8 mouse cellular contexts compared by ENCODE assay signal in genomic region chr4:119172919-119173650, GRCm38 (mm10). TPM values are rescaled to one million over a fixed set of nuclear protein-coding genes. Genes with fewer than 3 reads are reported as not detected.
DNase-seq lines count a peak whose midpoint lies in the region; ATAC-seq and TF ChIP-seq lines count a peak whose summit lies in the region.

No protein-coding gene starts in this region.

- H3K9ac ChIP-seq in lung, embryonic 15.5 days = peak overlapping the region; percentile 90
- peak overlapping the region; percentile 85 for H3K9ac ChIP-seq in heart, embryonic 15.5 days
- H3K9ac ChIP-seq in liver, embryonic 16.5 days (ENCODE audit: low read depth, low read length) = peak overlapping the region; percentile 91

- peaks cover 21% of the 10 kb centered on the region for H3K36me3 ChIP-seq in lung, embryonic 15.5 days
- H3K36me3 ChIP-seq in heart, embryonic 15.5 days = peaks cover 18% of the 10 kb centered on the region
- H3K36me3 ChIP-seq in liver, embryonic 16.5 days (ENCODE audit: control insufficient read depth, insufficient read depth) = peaks cover 16% of the 10 kb centered on the region

- TF ChIP-seq POLR2A in brain, embryonic 14.5 days (IDR thresholded peaks at IDR 0.05; ENCODE audit: borderline replicate concordance, extremely low read depth, insufficient read depth, insufficient read length, poor library complexity, severe bottlenecking) = no peak

- peak overlapping the region; percentile 82 for H3K4me3 ChIP-seq in lung, embryonic 15.5 days
- peak overlapping the region; percentile 80 for H3K4me3 ChIP-seq in heart, embryonic 15.5 days
- H3K4me3 ChIP-seq in liver, embryonic 16.5 days (ENCODE audit: low read depth, low read length) = peak overlapping the region; percentile 81

- no peak for ATAC-seq in lung, embryonic 15.5 days (ENCODE audit: borderline replicate concordance, extremely low read depth, low FRiP score, low TSS enrichment)
- no peak for ATAC-seq in heart, embryonic 15.5 days (replicated peaks; ENCODE audit: insufficient number of reproducible peaks, insufficient read depth, low FRiP score, low read depth)
- ATAC-seq in liver, embryonic 16.5 days (ENCODE audit: low read depth) = no peak
- no peak for ATAC-seq in activated CD4-positive, CD25-positive, alpha-beta regulatory T cell, adult 4 months

- no peak for TF ChIP-seq CTCF in brain, embryonic 14.5 days (IDR thresholded peaks at IDR 0.05; ENCODE audit: borderline replicate concordance, extremely low read depth, insufficient read depth, insufficient read length)

- no peaks in the 10 kb centered on the region for H3K27me3 ChIP-seq in lung, embryonic 15.5 days
- H3K27me3 ChIP-seq in heart, embryonic 15.5 days = no peaks in the 10 kb centered on the region
- H3K27me3 ChIP-seq in liver, embryonic 16.5 days (ENCODE audit: control insufficient read depth, insufficient read depth, low read depth, low read length) = no peaks in the 10 kb centered on the region

- DNase-seq in lung, postnatal 4 days = no peak
- DNase-seq in brain, embryonic 14.5 days (ENCODE audit: low read depth) = peak; percentile 20
- DNase-seq in adrenal gland, adult 8-10 months = no peak
- no peak for DNase-seq in adrenal gland, postnatal 10 days

- peaks cover 10% of the 10 kb centered on the region; the same call in 1 of the 2 replicates for H3K4me1 ChIP-seq in lung, embryonic 15.5 days
- H3K4me1 ChIP-seq in heart, embryonic 15.5 days (replicated peaks) = peaks cover 23% of the 10 kb centered on the region
- H3K4me1 ChIP-seq in liver, embryonic 16.5 days (ENCODE audit: control insufficient read depth, low read depth, low read length) = peaks cover 11% of the 10 kb centered on the region

- 32% methylated on average over 18 of the region's 18 CpGs for WGBS in lung, embryonic 15.5 days
- 31% methylated on average over 18 of the region's 18 CpGs for whole genome bisulfite sequencing in heart, embryonic 15.5 days
- WGBS in liver, embryonic 16.5 days (ENCODE audit: insufficient replicate concordance) = 24% methylated on average over 18 of the region's 18 CpGs

- H3K9me3 ChIP-seq in lung, embryonic 15.5 days = no peaks in the 10 kb centered on the region
- no peaks in the 10 kb centered on the region for H3K9me3 ChIP-seq in heart, embryonic 15.5 days (replicated peaks)
- H3K9me3 ChIP-seq in liver, embryonic 16.5 days (replicated peaks; ENCODE audit: control insufficient read depth, low read length) = no peaks in the 10 kb centered on the region

- H3K4me2 ChIP-seq in lung, embryonic 15.5 days = peak overlapping the region; percentile 73
- peak overlapping the region; percentile 65 for H3K4me2 ChIP-seq in heart, embryonic 15.5 days
- H3K4me2 ChIP-seq in liver, embryonic 16.5 days (ENCODE audit: low read depth, low read length) = peak overlapping the region; percentile 91

- H3K27ac ChIP-seq in lung, embryonic 15.5 days = no peak overlapping the region
- H3K27ac ChIP-seq in heart, embryonic 15.5 days = peak overlapping the region; percentile 82
- H3K27ac ChIP-seq in liver, embryonic 16.5 days (ENCODE audit: low read length) = peak overlapping the region; percentile 76

RNA-seq across cellular contexts. Expression of gene Zfp691, which starts 0.9 kb away (rescaled TPM):
- polyA plus RNA-seq in lung, embryonic 15.5 days (2015; fragmentation: Nextera tagmentation; extraction: Ambion mirVana) = 7.3 and 7.8 TPM in 2 replicates
- 8.1 and 12.2 TPM in 2 replicates for polyA plus RNA-seq in brain, embryonic 14.5 days (2012; rRNA removed)
- 9.9 and 10.6 TPM in 2 replicates for polyA plus RNA-seq in heart, embryonic 15.5 days (2015; fragmentation: Nextera tagmentation; extraction: Ambion mirVana)
- 2.0 and 2.1 TPM in 2 replicates for polyA plus RNA-seq in liver, embryonic 16.5 days (2015; fragmentation: Nextera tagmentation; extraction: Ambion mirVana)
- total RNA-seq in adrenal gland, adult 8-10 months (2022) = 10 to 100 TPM; 11.7 to 14.2 (median 12.9) TPM
- 1 to 10 TPM; 4.6 to 5.9 TPM for polyA plus RNA-seq in activated CD4-positive, CD25-positive, alpha-beta regulatory T cell, adult 4 months (2017; shearing (Covaris generic))
- 10 to 100 TPM; 13.5 to 15.9 TPM for total RNA-seq in adrenal gland, postnatal 10 days (2021)

RNA-seq across cellular contexts. Expression of gene Ermap, which starts 16.7 kb away (rescaled TPM):
- polyA plus RNA-seq in lung, embryonic 15.5 days (2015; fragmentation: Nextera tagmentation; extraction: Ambion mirVana) = 1.5 and 2.2 TPM in 2 replicates
- polyA plus RNA-seq in brain, embryonic 14.5 days (2012; rRNA removed) = 1.3 TPM in 2 replicates
- 0.69 and 2.9 TPM in 2 replicates for polyA plus RNA-seq in heart, embryonic 15.5 days (2015; fragmentation: Nextera tagmentation; extraction: Ambion mirVana)
- 359 and 361 TPM in 2 replicates for polyA plus RNA-seq in liver, embryonic 16.5 days (2015; fragmentation: Nextera tagmentation; extraction: Ambion mirVana)
- total RNA-seq in adrenal gland, adult 8-10 months (2022) = under 1 TPM; 0.06 to 0.87 (median 0.39) TPM
- polyA plus RNA-seq in activated CD4-positive, CD25-positive, alpha-beta regulatory T cell, adult 4 months (2017; shearing (Covaris generic)) = 1 to 10 TPM in 1 of 2 experiments, not detected in 1; 1.1 TPM
- 1 to 10 TPM; 4.9 to 7.5 TPM for total RNA-seq in adrenal gland, postnatal 10 days (2021)

RNA-seq across cellular contexts. Expression of gene Svbp, which starts 22.0 kb away (rescaled TPM):
- 112 and 125 TPM in 2 replicates for polyA plus RNA-seq in lung, embryonic 15.5 days (2015; fragmentation: Nextera tagmentation; extraction: Ambion mirVana)
- 132 and 160 TPM in 2 replicates for polyA plus RNA-seq in brain, embryonic 14.5 days (2012; rRNA removed)
- polyA plus RNA-seq in heart, embryonic 15.5 days (2015; fragmentation: Nextera tagmentation; extraction: Ambion mirVana) = 111 and 124 TPM in 2 replicates
- 69.6 and 79.2 TPM in 2 replicates for polyA plus RNA-seq in liver, embryonic 16.5 days (2015; fragmentation: Nextera tagmentation; extraction: Ambion mirVana)
- total RNA-seq in adrenal gland, adult 8-10 months (2022) = 10 to 100 TPM; 15.8 to 25.3 (median 17.1) TPM
- polyA plus RNA-seq in activated CD4-positive, CD25-positive, alpha-beta regulatory T cell, adult 4 months (2017; shearing (Covaris generic)) = 10 to 100 TPM; 63.6 to 67.8 TPM
- 10 to 100 TPM; 24.6 to 27.8 TPM for total RNA-seq in adrenal gland, postnatal 10 days (2021)

RNA-seq across cellular contexts. Expression of gene Tmem269, which starts 44.9 kb away (rescaled TPM):
- polyA plus RNA-seq in lung, embryonic 15.5 days (2015; fragmentation: Nextera tagmentation; extraction: Ambion mirVana) = not detected in 2 replicates
- 0.66 and 0.79 TPM in 2 replicates for polyA plus RNA-seq in brain, embryonic 14.5 days (2012; rRNA removed)
- polyA plus RNA-seq in heart, embryonic 15.5 days (2015; fragmentation: Nextera tagmentation; extraction: Ambion mirVana) = 0.16 TPM in 2 replicates
- not detected in 2 replicates for polyA plus RNA-seq in liver, embryonic 16.5 days (2015; fragmentation: Nextera tagmentation; extraction: Ambion mirVana)
- under 1 TPM in 2 of 4 experiments, not detected in 2; 0.30 to 0.62 TPM for total RNA-seq in adrenal gland, adult 8-10 months (2022)
- under 1 TPM in 1 of 2 experiments, not detected in 1; 0.26 TPM for polyA plus RNA-seq in activated CD4-positive, CD25-positive, alpha-beta regulatory T cell, adult 4 months (2017; shearing (Covaris generic))
- under 1 TPM; 0.27 to 0.39 TPM for total RNA-seq in adrenal gland, postnatal 10 days (2021)

RNA-seq across cellular contexts. Expression of gene AU022252, which starts 59.4 kb away (rescaled TPM):
- 34.4 and 40.8 TPM in 2 replicates for polyA plus RNA-seq in lung, embryonic 15.5 days (2015; fragmentation: Nextera tagmentation; extraction: Ambion mirVana)
- polyA plus RNA-seq in brain, embryonic 14.5 days (2012; rRNA removed) = 13.5 and 18.2 TPM in 2 replicates
- 23.9 and 24.4 TPM in 2 replicates for polyA plus RNA-seq in heart, embryonic 15.5 days (2015; fragmentation: Nextera tagmentation; extraction: Ambion mirVana)
- 10.0 and 11.6 TPM in 2 replicates for polyA plus RNA-seq in liver, embryonic 16.5 days (2015; fragmentation: Nextera tagmentation; extraction: Ambion mirVana)
- total RNA-seq in adrenal gland, adult 8-10 months (2022) = 10 to 100 TPM; 19.4 to 42.9 (median 27.2) TPM
- 1 to 10 TPM; 8.0 to 9.2 TPM for polyA plus RNA-seq in activated CD4-positive, CD25-positive, alpha-beta regulatory T cell, adult 4 months (2017; shearing (Covaris generic))
- total RNA-seq in adrenal gland, postnatal 10 days (2021) = 10 to 100 TPM; 24.9 to 25.6 TPM

Comparison
In these comparisons a context has a peak if more than half of its experiments do, and no peak if none do; other contexts are left out.
1. RNA of gene Ermap, which starts 16.7 kb away (polyA plus RNA-seq): 359 to 361 TPM in liver, embryonic 16.5 days; 1.5 to 2.2 TPM in lung, embryonic 15.5 days, 1.3 TPM in brain, embryonic 14.5 days, 1.1 TPM in activated CD4-positive, CD25-positive, alpha-beta regulatory T cell, adult 4 months and 0.69 to 2.9 TPM in heart, embryonic 15.5 days; every median in the first group is over 10 times any median in the second.
2. Peak in every context shown above with its lines, with median percentiles within 50 percentile points of each other: H3K4me2 ChIP-seq, H3K4me3 ChIP-seq and H3K9ac ChIP-seq.